Mouse (Mus musculus): ENCODE results near the gene Ficd. TPM values are rescaled to one million over a fixed set of nuclear protein-coding genes. Genes with fewer than 3 reads are reported as not detected.

Ficd gene
- polyA plus RNA-seq, 1 experiment from 2014 or later, result 6.8 TPM

DNA sequence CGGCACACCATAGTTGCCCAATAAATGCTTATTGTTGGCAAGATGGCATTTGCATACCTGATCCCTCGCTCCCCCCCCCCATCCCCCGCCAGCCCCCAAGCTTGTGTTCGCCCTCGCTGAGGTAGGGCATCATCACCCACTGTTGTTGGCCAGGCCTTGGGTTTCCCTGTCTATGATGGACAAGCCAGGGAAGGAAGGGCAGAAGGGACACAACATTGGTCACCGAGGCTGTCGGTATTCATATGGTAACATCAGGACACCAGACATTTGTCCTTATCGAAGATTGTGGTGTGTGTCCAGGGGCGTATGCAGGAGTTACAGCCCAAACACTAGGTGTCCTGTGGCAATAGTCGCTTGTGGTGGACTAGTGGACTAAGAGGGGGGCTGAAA lies 505 bp downstream of the Ficd start:
- no peak; the same call in 1 of the 2 replicates for ATAC-seq
- H3K27ac ChIP-seq (ENCODE audit: low read length), result peak overlapping the region; percentile 92
- no peaks in the 10 kb centered on the region for H3K27me3 ChIP-seq (replicated peaks; ENCODE audit: insufficient read depth, low read length)
- 3% methylated on average over 10 of the region's 10 CpGs for WGBS
- H3K9me3 ChIP-seq (ENCODE audit: low read length), result no peaks in the 10 kb centered on the region
- peak overlapping the region; percentile 73 for H3K4me3 ChIP-seq (ENCODE audit: low read depth, low read length)
- peaks cover 3% of the 10 kb centered on the region; the same call in 1 of the 2 replicates for H3K4me1 ChIP-seq (ENCODE audit: insufficient read depth, low read depth, low read length)
- no peak for DNase-seq (ENCODE audit: low spot score)
- TF ChIP-seq CTCF (IDR thresholded peaks at IDR 0.05) (no peak), EP300 (IDR thresholded peaks at IDR 0.05) (no peak)
- H3K9ac ChIP-seq (replicated peaks; ENCODE audit: low read depth), result peak overlapping the region; percentile 58
- 0 out of 2 replicates have a peak, but pooled peaks cover 10% of the 10 kb centered on the region for H3K36me3 ChIP-seq (ENCODE audit: insufficient read depth, low read length)
- H3K4me2 ChIP-seq (replicated peaks; ENCODE audit: low read depth, low read length), result peak overlapping the region; percentile 63

DNA sequence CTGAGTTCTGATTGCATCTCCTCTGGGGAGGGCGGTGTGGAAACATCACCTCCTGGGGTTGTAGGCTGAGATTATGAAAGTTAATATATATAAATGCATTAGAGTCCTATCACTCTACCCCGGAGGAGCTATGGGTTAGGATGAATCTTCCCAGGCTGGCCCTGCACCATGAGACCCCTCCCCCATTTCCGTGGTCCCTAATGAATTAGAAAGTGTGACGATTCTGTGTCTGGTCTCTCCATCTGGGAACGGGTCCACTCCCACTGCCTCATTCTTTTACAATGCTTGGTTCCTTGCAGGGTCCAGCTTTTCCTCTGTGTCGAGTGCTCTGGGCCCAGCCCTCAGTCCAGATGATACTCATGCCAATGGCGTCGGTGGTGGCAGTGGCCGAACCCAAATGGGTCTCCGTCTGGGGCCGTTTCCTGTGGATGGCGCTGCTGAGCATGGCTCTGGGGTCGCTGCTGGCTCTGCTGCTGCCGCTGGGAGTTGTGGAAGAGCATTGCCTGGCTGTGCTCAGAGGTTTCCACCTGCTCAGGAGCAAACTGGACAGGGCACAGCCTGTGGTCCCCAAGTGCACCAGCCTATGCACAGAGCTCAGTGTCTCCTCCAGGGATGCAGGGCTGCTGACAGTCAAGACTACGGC lies 1.0 kb downstream of the Ficd start:
- 32% methylated on average over 15 of the region's 15 CpGs for WGBS
- no peaks in the 10 kb centered on the region for H3K27me3 ChIP-seq (replicated peaks; ENCODE audit: insufficient read depth, low read length)
- H3K4me2 ChIP-seq (replicated peaks; ENCODE audit: low read depth, low read length), result peak overlapping the region; percentile 63
- peaks cover 3% of the 10 kb centered on the region; the same call in 1 of the 2 replicates for H3K4me1 ChIP-seq (ENCODE audit: insufficient read depth, low read depth, low read length)
- H3K9ac ChIP-seq (replicated peaks; ENCODE audit: low read depth), result peak overlapping the region; percentile 58; the same call in 1 of the 2 replicates
- H3K27ac ChIP-seq (ENCODE audit: low read length), result peak overlapping the region; percentile 92; the same call in 1 of the 2 replicates
- ATAC-seq (no peak), DNase-seq (ENCODE audit: low spot score) (no peak)
- no peak for TF ChIP-seq EP300 (IDR thresholded peaks at IDR 0.05)
- TF ChIP-seq CTCF (IDR thresholded peaks at IDR 0.05), result peak; percentile 27; the same call in 1 of the 2 replicates
- H3K4me3 ChIP-seq (ENCODE audit: low read depth, low read length), result peak overlapping the region; percentile 73
- H3K36me3 ChIP-seq (ENCODE audit: insufficient read depth, low read length), result 0 out of 2 replicates have a peak, but pooled peaks cover 10% of the 10 kb centered on the region
- H3K9me3 ChIP-seq (ENCODE audit: low read length), result no peaks in the 10 kb centered on the region

DNA sequence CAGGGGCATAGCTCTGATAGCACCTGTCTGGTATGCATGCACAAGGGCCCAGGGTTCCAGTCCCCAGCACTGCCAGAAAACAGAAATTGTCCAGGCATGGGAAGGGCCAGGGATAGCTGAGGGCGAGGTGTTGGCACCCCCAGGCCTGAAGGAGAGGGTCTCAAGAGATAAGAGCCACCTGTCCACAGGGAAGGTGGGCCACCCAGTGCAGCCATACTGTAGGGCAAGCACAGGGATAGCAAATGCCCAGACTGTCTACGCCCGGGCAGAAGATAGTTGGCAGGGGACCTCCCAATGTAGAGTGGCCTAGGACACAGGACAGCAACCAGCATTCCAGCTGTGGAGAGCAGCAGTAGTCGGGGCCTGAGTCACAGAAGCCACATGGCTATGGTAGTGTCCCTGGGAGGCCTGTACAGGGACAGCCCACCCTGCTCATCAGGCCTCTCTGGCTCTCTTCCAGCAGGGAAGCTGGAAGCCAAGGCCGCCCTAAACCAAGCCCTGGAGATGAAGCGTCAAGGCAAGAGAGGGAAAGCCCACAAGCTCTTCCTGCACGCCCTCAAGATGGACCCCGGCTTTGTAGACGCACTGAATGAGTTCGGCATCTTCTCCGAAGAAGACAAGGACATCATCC lies 2.1 kb downstream of the Ficd start:
- peaks cover 15% of the 10 kb centered on the region; the same call in 1 of the 2 replicates for H3K36me3 ChIP-seq (ENCODE audit: insufficient read depth, low read length)
- DNase-seq (ENCODE audit: low spot score) (no peak), ATAC-seq (no peak)
- no peak overlapping the region for H3K9ac ChIP-seq (replicated peaks; ENCODE audit: low read depth)
- no peak overlapping the region for H3K27ac ChIP-seq (ENCODE audit: low read length)
- H3K4me1 ChIP-seq (ENCODE audit: insufficient read depth, low read depth, low read length), result peaks cover 3% of the 10 kb centered on the region; the same call in 1 of the 2 replicates
- no peaks in the 10 kb centered on the region for H3K9me3 ChIP-seq (ENCODE audit: low read length)
- no peak overlapping the region for H3K4me3 ChIP-seq (ENCODE audit: low read depth, low read length)
- H3K27me3 ChIP-seq (replicated peaks; ENCODE audit: insufficient read depth, low read length), result no peaks in the 10 kb centered on the region
- WGBS, result 78% methylated on average over 11 of the region's 11 CpGs
- TF ChIP-seq EP300 (IDR thresholded peaks at IDR 0.05) (no peak), CTCF (IDR thresholded peaks at IDR 0.05) (no peak)
- no peak overlapping the region for H3K4me2 ChIP-seq (replicated peaks; ENCODE audit: low read depth, low read length)

DNA sequence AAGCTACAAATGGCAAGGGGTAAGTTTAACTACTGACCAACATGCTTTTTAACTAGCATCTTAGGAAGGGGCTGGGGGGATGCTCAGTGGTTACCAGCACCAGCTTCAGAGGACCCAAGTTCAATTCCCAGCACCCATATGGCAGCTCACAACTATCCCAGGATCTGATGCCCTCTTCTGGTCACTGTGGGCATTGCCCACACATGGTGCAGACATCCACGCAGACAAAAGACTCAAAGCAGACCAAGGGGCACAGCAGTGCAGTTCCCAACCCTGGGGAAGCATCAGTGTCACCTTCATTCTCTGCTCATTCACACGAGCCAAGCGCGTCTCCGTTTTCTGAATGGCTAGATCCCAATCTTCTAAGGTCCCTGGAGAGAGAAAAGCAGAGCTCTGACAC lies 12.0 kb downstream of the Ficd start:
- DNase-seq (ENCODE audit: low spot score) (no peak), ATAC-seq (no peak)
- Histone ChIP-seq H3K36me3 (ENCODE audit: insufficient read depth, low read length) (peaks cover 66% of the 10 kb centered on the region), H3K4me3 (ENCODE audit: low read depth, low read length) (no peak overlapping the region), H3K27me3 (replicated peaks; ENCODE audit: insufficient read depth, low read length) (no peaks in the 10 kb centered on the region), H3K4me2 (replicated peaks; ENCODE audit: low read depth, low read length) (no peak overlapping the region), H3K9me3 (ENCODE audit: low read length) (no peaks in the 10 kb centered on the region), H3K9ac (replicated peaks; ENCODE audit: low read depth) (no peak overlapping the region), H3K4me1 (ENCODE audit: insufficient read depth, low read depth, low read length) (no peaks in the 10 kb centered on the region), H3K27ac (ENCODE audit: low read length) (no peak overlapping the region)
- TF ChIP-seq EP300 (IDR thresholded peaks at IDR 0.05), result no peak
- peak; percentile 39 for TF ChIP-seq CTCF (IDR thresholded peaks at IDR 0.05)
- WGBS, result 92% methylated on average over 5 of the region's 5 CpGs

DNA sequence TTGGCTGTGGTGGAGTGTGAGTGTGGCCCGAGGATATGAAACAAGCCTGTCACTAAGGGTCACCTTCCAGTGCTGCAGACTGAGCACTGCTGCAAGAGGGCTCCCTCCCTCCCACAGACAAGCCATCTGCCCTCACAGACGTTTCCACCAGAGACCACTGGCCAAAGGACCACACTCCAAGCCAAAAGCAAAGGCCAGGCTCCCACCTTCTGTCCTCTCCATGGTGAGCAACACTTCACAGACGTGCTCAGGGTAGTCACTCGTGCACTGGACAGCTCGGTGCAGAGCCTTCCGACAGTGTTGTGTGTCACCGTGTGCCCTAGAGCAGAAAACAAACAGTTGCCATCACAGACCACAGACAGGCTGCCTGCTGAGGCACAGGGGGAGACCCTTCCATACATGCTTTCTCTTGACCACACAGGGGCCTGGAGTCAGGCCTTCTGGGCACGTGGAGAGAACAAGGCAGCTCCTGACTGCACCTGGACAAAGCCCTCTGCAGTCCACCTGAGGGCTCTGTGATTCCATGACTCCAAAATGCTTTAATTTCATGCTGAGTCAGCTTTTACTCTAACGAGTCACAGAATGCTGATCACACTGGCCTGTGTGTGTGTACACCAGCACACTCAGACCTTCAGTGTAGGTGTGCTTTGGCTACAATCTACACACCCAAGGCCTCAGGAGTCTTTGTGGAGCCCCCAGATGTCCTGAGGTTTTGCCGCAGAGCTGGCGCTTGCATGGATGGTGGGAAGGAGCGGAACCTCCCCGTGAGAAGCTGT lies 13.1 kb downstream of the Ficd start:
- DNase-seq (ENCODE audit: low spot score), result no peak

More for the DNA sequence above, 13.1 kb downstream of the Ficd start:
- TF ChIP-seq EP300 (IDR thresholded peaks at IDR 0.05), result no peak
- no peak for TF ChIP-seq CTCF (IDR thresholded peaks at IDR 0.05)
- Histone ChIP-seq H3K27ac (ENCODE audit: low read length) (no peak overlapping the region), H3K27me3 (replicated peaks; ENCODE audit: insufficient read depth, low read length) (no peaks in the 10 kb centered on the region), H3K4me3 (ENCODE audit: low read depth, low read length) (no peak overlapping the region), H3K36me3 (ENCODE audit: insufficient read depth, low read length) (peaks cover 58% of the 10 kb centered on the region), H3K9ac (replicated peaks; ENCODE audit: low read depth) (no peak overlapping the region), H3K4me1 (ENCODE audit: insufficient read depth, low read depth, low read length) (no peaks in the 10 kb centered on the region), H3K4me2 (replicated peaks; ENCODE audit: low read depth, low read length) (no peak overlapping the region), H3K9me3 (ENCODE audit: low read length) (no peaks in the 10 kb centered on the region)
- WGBS, result 92% methylated on average over 13 of the region's 13 CpGs
- no peak for ATAC-seq

Measured in lung, postnatal 0 days (tissue).